Mouse (Mus musculus): Measurements from ENCODE around the gene Hnrnph2. TPM values are rescaled to one million over a fixed set of nuclear protein-coding genes. Genes with fewer than 3 reads are reported as not detected.
A peak's percentile ranks its signal among the peaks of the same experiment; 100 is the strongest.

The Hnrnph2 gene
- total and polyA plus RNA-seq, 3 experiments, result 127 to 295 (median 200) TPM

GRCm38 (mm10) chrX:134647421-134647820, 46.4 kb downstream of the Hnrnph2 start:
- no peaks in the 10 kb centered on the region for H3K9me3 ChIP-seq (replicated peaks; ENCODE audit: insufficient read depth, low read length)
- H3K36me3 ChIP-seq (ENCODE audit: control insufficient read depth in 1 of 2, insufficient read depth in 2 of 2, low read length in 2 of 2), result peaks cover 0 to 9% of the 10 kb centered on the region in 2 experiments; a peak in 2 of 4 replicates
- H3K27me3 ChIP-seq (ENCODE audit: control insufficient read depth in 1 of 2, insufficient read depth in 2 of 2, low read length in 2 of 2), result peaks cover 1 to 2% of the 10 kb centered on the region in 2 experiments; a peak in 2 of 4 replicates
- no peak overlapping the region for H3K4me3 ChIP-seq (ENCODE audit: control insufficient read depth in 1 of 2, insufficient read depth in 1 of 2, low read depth in 2 of 2, low read length in 2 of 2)
- no peak overlapping the region for H3K27ac ChIP-seq (ENCODE audit: control insufficient read depth, low read depth, low read length)
- DNase-seq (ENCODE audit: low read depth, low spot score), result no peak
- no peaks in the 10 kb centered on the region for H3K79me2 ChIP-seq (ENCODE audit: control insufficient read depth, insufficient read depth, low read length, poor library complexity)
- no peak overlapping the region for H3K9ac ChIP-seq (ENCODE audit: control insufficient read depth, low read depth, low read length, poor library complexity, severe bottlenecking)
- TF ChIP-seq RAD21 (IDR thresholded peaks at IDR 0.05; ENCODE audit: low read depth, low read length) (no peak), CHD2 (IDR thresholded peaks at IDR 0.05; ENCODE audit: low read length) (no peak), CHD1 (IDR thresholded peaks at IDR 0.05; ENCODE audit: low read depth, low read length) (no peak), POLR2AphosphoS2 (IDR thresholded peaks at IDR 0.05; ENCODE audit: low read length) (no peak), NRF1 (IDR thresholded peaks at IDR 0.05; ENCODE audit: insufficient read depth, low read depth, low read length, poor library complexity, severe bottlenecking) (no peak), TCF12 (IDR thresholded peaks at IDR 0.05; ENCODE audit: low read depth, low read length) (no peak), SMC3 (IDR thresholded peaks at IDR 0.05; ENCODE audit: low read depth, low read length) (no peak), EP300 (IDR thresholded peaks at IDR 0.05; ENCODE audit: low read depth in 1 of 2, low read length in 2 of 2) (no peak), ELF1 (IDR thresholded peaks at IDR 0.05; ENCODE audit: low read depth, low read length) (no peak)
- peaks cover 5 to 9% of the 10 kb centered on the region in 2 experiments; a peak in 3 of 4 replicates for H3K4me1 ChIP-seq (ENCODE audit: control insufficient read depth in 1 of 2, insufficient read depth in 2 of 2, low read length in 2 of 2)

DNA sequence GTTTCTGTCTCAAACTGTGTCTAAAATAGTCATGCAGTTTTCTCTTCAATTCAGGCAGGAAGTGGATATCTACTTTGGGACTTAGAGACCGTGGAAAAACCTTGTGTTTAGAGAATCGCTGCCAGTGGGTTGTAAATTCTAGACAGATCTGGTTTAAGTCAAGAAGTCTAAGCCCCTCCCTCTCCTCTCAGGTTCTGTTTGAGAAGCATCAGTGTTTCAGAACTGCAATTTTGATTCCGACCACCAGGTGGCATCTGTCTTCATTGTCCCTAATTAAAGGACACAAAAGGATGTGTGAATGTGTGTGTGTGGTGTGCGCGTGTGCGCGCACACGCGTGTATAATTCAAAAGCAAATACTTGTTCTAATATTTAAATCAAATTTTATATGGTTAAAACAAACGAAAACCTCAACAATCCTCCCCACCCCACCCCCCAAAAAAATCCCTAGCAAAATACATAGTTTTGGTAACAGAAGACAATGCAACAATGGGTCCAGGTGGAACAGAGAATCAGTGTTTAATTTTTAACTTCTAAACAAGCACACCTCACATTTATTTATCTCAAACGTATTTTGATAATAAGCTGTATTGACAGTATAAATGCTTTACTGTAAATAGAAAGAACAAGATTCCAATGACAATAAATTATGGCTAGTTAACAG, 47.2 kb downstream of the Hnrnph2 start:
- peaks cover 0 to 9% of the 10 kb centered on the region in 2 experiments; a peak in 2 of 4 replicates for H3K36me3 ChIP-seq (ENCODE audit: control insufficient read depth in 1 of 2, insufficient read depth in 2 of 2, low read length in 2 of 2)
- TF ChIP-seq MAFK (IDR thresholded peaks at IDR 0.05; ENCODE audit: borderline replicate concordance, low read depth, low read length) (no peak), ZNF384 (IDR thresholded peaks at IDR 0.05; ENCODE audit: low read depth, low read length) (no peak), ETS1 (IDR thresholded peaks at IDR 0.05; ENCODE audit: low read depth, low read length) (no peak), TAL1 (IDR thresholded peaks at IDR 0.05; ENCODE audit: low read length) (no peak), UBTF (IDR thresholded peaks at IDR 0.05; ENCODE audit: borderline replicate concordance, insufficient read depth, low read depth, low read length) (no peak), MYC (IDR thresholded peaks at IDR 0.05; ENCODE audit: low read depth, low read length) (0 out of 2 replicates have a peak, but pooled peaks have one; percentile 42), CTCF (IDR thresholded peaks at IDR 0.05 in 2 of 3, conservative IDR thresholded peaks at IDR 0.05 in 1 of 3; ENCODE audit: control insufficient read depth in 1 of 3, insufficient read depth in 1 of 3, low read depth in 2 of 3, low read length in 3 of 3, poor library complexity in 1 of 3, severe bottlenecking in 1 of 3) (peak; percentile 48 to 91 (median 84)), NRF1 (IDR thresholded peaks at IDR 0.05; ENCODE audit: insufficient read depth, low read depth, low read length, poor library complexity, severe bottlenecking) (peak; percentile 29; the same call in 1 of the 2 replicates), SMC3 (IDR thresholded peaks at IDR 0.05; ENCODE audit: low read depth, low read length) (peak; percentile 87), RAD21 (IDR thresholded peaks at IDR 0.05; ENCODE audit: low read depth, low read length) (peak; percentile 59), CHD2 (IDR thresholded peaks at IDR 0.05; ENCODE audit: low read length) (no peak), POLR2AphosphoS5 (IDR thresholded peaks at IDR 0.05; ENCODE audit: borderline replicate concordance, low read depth, low read length) (no peak), RCOR1 (IDR thresholded peaks at IDR 0.05; ENCODE audit: low read depth, low read length) (no peak), ZC3H11A (IDR thresholded peaks at IDR 0.05; ENCODE audit: low read depth, low read length) (peak; percentile 51)
- peak; percentile 93 for DNase-seq (ENCODE audit: low read depth, low spot score)

More for the DNA sequence above, 47.2 kb downstream of the Hnrnph2 start:
- H3K9me3 ChIP-seq (replicated peaks; ENCODE audit: insufficient read depth, low read length), result no peaks in the 10 kb centered on the region
- peaks cover 5 to 9% of the 10 kb centered on the region in 2 experiments; a peak in 3 of 4 replicates for H3K4me1 ChIP-seq (ENCODE audit: control insufficient read depth in 1 of 2, insufficient read depth in 2 of 2, low read length in 2 of 2)
- no peaks in the 10 kb centered on the region for H3K79me2 ChIP-seq (ENCODE audit: control insufficient read depth, insufficient read depth, low read length, poor library complexity)
- no peak overlapping the region for H3K27ac ChIP-seq (ENCODE audit: control insufficient read depth, low read depth, low read length)
- peaks cover 1 to 2% of the 10 kb centered on the region in 2 experiments; a peak in 2 of 4 replicates for H3K27me3 ChIP-seq (ENCODE audit: control insufficient read depth in 1 of 2, insufficient read depth in 2 of 2, low read length in 2 of 2)
- no peak overlapping the region for H3K9ac ChIP-seq (ENCODE audit: control insufficient read depth, low read depth, low read length, poor library complexity, severe bottlenecking)
- H3K4me3 ChIP-seq (ENCODE audit: control insufficient read depth in 1 of 2, insufficient read depth in 1 of 2, low read depth in 2 of 2, low read length in 2 of 2), result no peak overlapping the region
